Mouse (Mus musculus) lung, adult 2 months (tissue): ENCODE results near the gene Ccdc38. TPM values are rescaled to one million over a fixed set of nuclear protein-coding genes. Genes with fewer than 3 reads are reported as not detected.

Experiments
- DNase-seq: peaks from one replicate; pipeline ENCODE4 v3.0.0; 2022
- H3K4me1 ChIP-seq: fragments of 200-500 bp; 2 replicates; pipeline ENCODE4 v1.6.1; 2011; ENCODE audit warnings: low read length; ENCODE audit not compliant: control insufficient read depth, insufficient read depth
- H3K4me3 ChIP-seq: fragments of 200-500 bp; replicated peaks from 2 replicates; pipeline ENCODE3; 2011; ENCODE audit warnings: low read depth, mild to moderate bottlenecking, control low read depth, low read length; ENCODE audit errors: extremely low read depth
- CTCF ChIP-seq: fragments of 200-500 bp; IDR thresholded peaks from 2 replicates; pipeline ENCODE4 v1.5.1; 2011; ENCODE audit warnings: mild to moderate bottlenecking, low read length, control low read depth; ENCODE audit not compliant: insufficient read depth
- POLR2A ChIP-seq: fragments of 200-500 bp; IDR thresholded peaks from 2 replicates; pipeline ENCODE4 v1.6.1; 2011; ENCODE audit warnings: low read depth, mild to moderate bottlenecking, control low read depth, low read length, borderline replicate concordance; ENCODE audit errors: extremely low read depth
- WGBS: fragments of 180-500 bp; shearing (Covaris S2); methylation state at CpG from one replicate; pipeline ENCODE4 v1.1.7; 2018; 5-methylcytosine and 5-hydroxymethylcytosine counted together
- polyA plus RNA-seq: library from polyadenylated mRNA; depleted of rRNA; stranded (reverse); fragments of >200 nt; gene quantifications from 2 replicates; pipeline ENCODE4 v1.2.3, GENCODE M21; 2012; rRNA removed

The Ccdc38 gene
- polyA plus RNA-seq, 1 experiment = 0.04 TPM

- Histone ChIP-seq H3K4me3 (no peak overlapping the region), H3K4me1 (no peaks in the 10 kb centered on the region)
- WGBS = 78% methylated on average over 8 of the region's 8 CpGs
- DNase-seq = no peak
- TF ChIP-seq POLR2A (no peak), CTCF (no peak)
These were observed 74.4 kb downstream of the Ccdc38 start for GRCm38 (mm10) chr10:93614850-93615249.

DNA sequence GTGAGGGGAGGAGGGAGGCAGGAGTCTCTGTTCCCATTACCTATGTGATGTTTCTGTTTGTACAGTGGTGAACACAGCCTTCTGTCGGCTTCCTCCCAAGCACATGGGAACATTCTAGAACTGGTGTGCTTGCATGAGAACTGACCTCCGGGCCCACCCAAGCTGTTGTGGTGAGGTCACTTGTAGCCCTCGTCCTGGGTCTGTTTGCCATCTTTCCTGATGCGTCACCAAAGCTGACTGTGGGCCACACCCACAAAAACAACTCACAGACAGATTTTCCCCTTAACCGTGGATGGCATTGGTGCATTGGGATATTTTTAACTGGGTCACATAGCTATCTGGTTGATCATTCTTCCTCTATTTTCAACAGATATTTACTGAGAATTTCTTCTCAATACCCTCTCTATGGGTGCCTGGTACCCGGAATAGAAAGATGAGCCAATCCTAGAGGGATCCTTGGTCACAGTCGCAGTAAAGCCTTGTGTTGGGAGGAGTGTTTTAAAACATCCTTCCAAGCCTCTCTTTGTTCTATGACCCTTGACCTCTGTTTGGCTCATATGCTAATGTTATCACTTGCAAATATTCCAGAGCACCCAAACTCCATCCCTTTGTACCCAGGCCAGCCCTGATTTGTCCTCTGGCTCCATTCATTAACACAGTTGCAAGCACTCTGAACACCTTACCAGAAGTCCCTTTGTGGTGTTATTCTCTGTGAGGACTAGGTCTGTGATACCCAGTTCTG lies 80.2 kb downstream of the Ccdc38 start:
- DNase-seq = no peak
- TF ChIP-seq CTCF = no peak
- no peak for TF ChIP-seq POLR2A
- 57% methylated on average over 7 of the region's 7 CpGs for WGBS
- no peak overlapping the region for H3K4me3 ChIP-seq
- peaks cover 4% of the 10 kb centered on the region; the same call in 1 of the 2 replicates for H3K4me1 ChIP-seq

DNA sequence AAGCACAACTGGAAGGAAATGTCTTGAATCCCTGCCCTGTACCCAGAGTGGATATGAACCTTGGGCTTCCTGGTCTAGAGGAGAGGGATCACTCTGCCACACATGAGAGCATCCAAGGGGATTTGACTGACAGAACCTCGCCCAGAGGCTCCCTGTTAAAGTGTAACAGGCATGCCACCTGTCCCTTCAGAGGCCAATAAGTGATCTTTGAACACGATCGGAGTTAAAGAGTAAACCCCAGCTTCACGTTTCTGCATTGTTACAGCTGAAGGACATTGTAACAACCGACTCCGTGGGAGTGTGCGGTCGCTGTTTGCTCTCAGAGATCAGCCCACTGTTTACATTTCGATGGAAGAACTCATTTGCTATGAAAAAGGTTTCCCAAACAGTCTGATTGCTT lies 83.3 kb downstream of the Ccdc38 start:
- TF ChIP-seq POLR2A (no peak), CTCF (no peak)
- DNase-seq = no peak
- 35% methylated on average over 9 of the region's 9 CpGs for WGBS

DNA sequence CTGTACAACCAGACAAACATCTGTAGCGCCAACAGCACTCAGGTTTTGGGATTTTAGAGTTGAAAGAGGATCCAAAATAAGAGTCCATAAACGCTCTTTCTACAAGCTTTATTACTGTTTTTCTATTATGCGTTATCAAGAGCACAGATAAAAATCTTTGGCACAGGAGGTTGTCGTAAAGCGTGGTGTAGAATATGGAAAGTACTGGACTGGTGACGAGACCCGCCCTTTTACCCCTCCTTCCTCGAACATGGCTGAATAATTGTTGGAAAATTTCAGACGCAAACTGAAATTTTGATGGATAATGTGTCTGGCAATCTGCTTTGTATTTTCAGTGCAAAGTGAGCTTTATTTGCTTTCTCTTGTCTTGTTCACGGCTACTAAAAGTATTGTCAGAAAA lies 83.7 kb downstream of the Ccdc38 start:
- Histone ChIP-seq H3K4me1 (peaks cover 4% of the 10 kb centered on the region; the same call in 1 of the 2 replicates), H3K4me3 (no peak overlapping the region)
- TF ChIP-seq POLR2A = no peak
- no peak for TF ChIP-seq CTCF
- no peak for DNase-seq
- WGBS = 28% methylated on average over 10 of the region's 10 CpGs

More for the DNA sequence above, 83.3 kb downstream of the Ccdc38 start:
- peaks cover 4% of the 10 kb centered on the region; the same call in 1 of the 2 replicates for H3K4me1 ChIP-seq
- H3K4me3 ChIP-seq = no peak overlapping the region

- no peak overlapping the region for H3K4me3 ChIP-seq
- TF ChIP-seq CTCF (no peak), POLR2A (no peak)
- 94% methylated on average over 5 of the region's 5 CpGs for WGBS
- no peaks in the 10 kb centered on the region for H3K4me1 ChIP-seq
- DNase-seq = no peak
These were observed 89.9 kb downstream of the Ccdc38 start for GRCm38 (mm10) chr10:93630310-93630709.

DNA sequence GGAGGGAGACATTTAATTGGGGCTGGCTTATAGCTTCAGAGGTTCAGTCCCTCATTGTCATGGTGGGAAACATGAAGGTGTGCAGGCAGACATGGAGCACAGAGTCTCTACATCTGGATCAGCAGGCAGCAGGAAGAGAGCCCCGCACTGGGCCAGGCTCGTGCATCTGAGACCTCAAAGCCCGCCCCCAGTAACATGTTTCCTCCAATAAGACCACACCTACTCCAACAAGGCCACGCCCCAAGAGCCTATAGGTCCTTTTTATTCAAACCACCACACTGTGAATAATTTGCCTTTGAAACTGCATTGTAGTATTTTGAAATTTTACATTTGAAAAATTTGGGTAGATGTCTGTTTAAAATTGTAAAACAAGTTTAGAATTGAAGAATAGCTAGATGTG lies 91.7 kb downstream of the Ccdc38 start:
- TF ChIP-seq POLR2A = no peak
- no peak for TF ChIP-seq CTCF
- Histone ChIP-seq H3K4me1 (no peaks in the 10 kb centered on the region), H3K4me3 (no peak overlapping the region)
- WGBS = 63% methylated on average over 4 of the region's 4 CpGs
- no peak for DNase-seq

GRCm38 (mm10) chr10:93633563-93633962 lies 93.1 kb downstream of the Ccdc38 start:
- no peak overlapping the region for H3K4me3 ChIP-seq
- DNase-seq = no peak
- WGBS = 82% methylated on average over 5 of the region's 5 CpGs
- H3K4me1 ChIP-seq = no peaks in the 10 kb centered on the region
- no peak for TF ChIP-seq POLR2A
- TF ChIP-seq CTCF = no peak

Other genes starting within 250 kb of the Ccdc38 start
- 76.0 and 99.4 TPM in 2 replicates for gene Elk3, start 229.5 kb upstream of the Ccdc38 start, polyA plus RNA-seq
- 57.7 and 82.7 TPM in 2 replicates for gene Lta4h, start 87.2 kb upstream of the Ccdc38 start, polyA plus RNA-seq
- 0.45 and 0.83 TPM in 2 replicates for gene Hal, start 51.9 kb upstream of the Ccdc38 start, polyA plus RNA-seq
- gene Amdhd1, start 599 bp upstream of the Ccdc38 start, polyA plus RNA-seq = 0.18 and 0.31 TPM in 2 replicates
- gene Snrpf, start 49.1 kb downstream of the Ccdc38 start, polyA plus RNA-seq = 26.2 and 43.0 TPM in 2 replicates
- gene Ntn4, start 100.0 kb downstream of the Ccdc38 start, polyA plus RNA-seq = 46.6 and 54.4 TPM in 2 replicates